Mouse (Mus musculus) CH12.LX (cell line): ENCODE measurements at regions not wholly inside any gene's neighbourhood (a gene's known extent, or its start where the extent isn't known, plus 50 kb on each side); places are given as distances from the start of the nearest gene placed in this dataset.

Source experiments
- CTCF ChIP-seq, 2 experiments: IDR thresholded peaks in 1 of 2; conservative IDR thresholded peaks in 1 of 2; 2 replicates each; pipeline ENCODE4 v1.5.1; 2011 to 2012; ENCODE audit warnings: low read depth in 2 of 2, low read length in 2 of 2, improper control_type of control experiment in 1 of 2, inconsistent platforms in 1 of 2, mild to moderate bottlenecking in 1 of 2, moderate library complexity in 1 of 2
- ELF1 ChIP-seq: IDR thresholded peaks from 2 replicates; pipeline ENCODE4 v1.6.1; 2014; ENCODE audit warnings: low read depth, mild to moderate bottlenecking, inconsistent platforms, low read length, improper control_type of control experiment
- ETS1 ChIP-seq: conservative IDR thresholded peaks from 2 replicates; pipeline ENCODE4 v1.6.1; 2012; ENCODE audit warnings: low read depth, mild to moderate bottlenecking, inconsistent platforms, low read length, improper control_type of control experiment, moderate library complexity
- TBP ChIP-seq: conservative IDR thresholded peaks from 2 replicates; pipeline ENCODE4 v1.6.1; 2011; ENCODE audit warnings: low read depth, low read length, improper control_type of control experiment
- USF1 ChIP-seq: IDR thresholded peaks from 2 replicates; pipeline ENCODE4 v1.6.1; 2014; ENCODE audit warnings: low read depth, mild to moderate bottlenecking, inconsistent platforms, low read length, improper control_type of control experiment

GRCm38 (mm10) chr14:99609003-99609402 is 310.5 kb downstream of the Klf5 start:
- TF ChIP-seq ELF1 (no peak), USF1 (no peak), TBP (no peak), ETS1 (no peak), CTCF (conservative IDR thresholded peaks at IDR 0.05 in 1 of 2, IDR thresholded peaks at IDR 0.05 in 1 of 2; ENCODE audit: low read depth in 2 of 2, low read length in 2 of 2) (no peak)
